Mouse (Mus musculus) megakaryocyte, embryonic 14.5 days (primary cell): Measurements from ENCODE around the gene Abat. TPM values are rescaled to one million over a fixed set of nuclear protein-coding genes. Genes with fewer than 3 reads are reported as not detected.
A peak's percentile ranks its signal among the peaks of the same experiment; 100 is the strongest.

Experiments used
- H3K27me3 ChIP-seq: replicated peaks from 2 replicates; pipeline ENCODE3; 2012; ENCODE audit warnings: inconsistent platforms
- H3K36me3 ChIP-seq: replicated peaks from 2 replicates; pipeline ENCODE3; 2012; ENCODE audit warnings: low read length, inconsistent platforms, mixed read lengths
- H3K4me1 ChIP-seq: 2 replicates; pipeline ENCODE4 v1.6.1; 2012; ENCODE audit warnings: inconsistent platforms
- H3K4me3 ChIP-seq: replicated peaks from 2 replicates; pipeline ENCODE3; 2012; ENCODE audit warnings: moderate library complexity, mild to moderate bottlenecking, inconsistent platforms
- H3K9me3 ChIP-seq: 2 replicates; pipeline ENCODE4 v1.6.1; 2012; ENCODE audit warnings: inconsistent platforms
- FLI1 ChIP-seq: IDR thresholded peaks from 2 replicates; pipeline ENCODE4 v1.6.1; 2012; ENCODE audit warnings: low read length, inconsistent platforms, mixed read lengths
- GATA1 ChIP-seq: IDR thresholded peaks from 3 replicates; pipeline ENCODE4 v1.6.1; 2012; ENCODE audit warnings: mixed read lengths, low read length, inconsistent platforms, borderline replicate concordance
- polyA plus RNA-seq: library from polyadenylated mRNA; stranded (reverse); fragments of >175 nt; gene quantifications from 2 replicates; pipeline ENCODE4 v1.2.3, GENCODE M21; 2012; ENCODE audit warnings: low replicate concordance; ENCODE audit not compliant: insufficient read depth

Gene Abat
- polyA plus RNA-seq, 1 experiment: 0.07 TPM

GRCm38 (mm10) chr16:8665367-8665766 lies 152.1 kb downstream of the Abat start:
- Histone ChIP-seq H3K9me3 (no peaks in the 10 kb centered on the region), H3K4me1 (peaks cover 86% of the 10 kb centered on the region), H3K4me3 (no peak overlapping the region), H3K27me3 (peaks cover 11% of the 10 kb centered on the region), H3K36me3 (peaks cover 54% of the 10 kb centered on the region)
- TF ChIP-seq FLI1: no peak
- no peak for TF ChIP-seq GATA1

DNA sequence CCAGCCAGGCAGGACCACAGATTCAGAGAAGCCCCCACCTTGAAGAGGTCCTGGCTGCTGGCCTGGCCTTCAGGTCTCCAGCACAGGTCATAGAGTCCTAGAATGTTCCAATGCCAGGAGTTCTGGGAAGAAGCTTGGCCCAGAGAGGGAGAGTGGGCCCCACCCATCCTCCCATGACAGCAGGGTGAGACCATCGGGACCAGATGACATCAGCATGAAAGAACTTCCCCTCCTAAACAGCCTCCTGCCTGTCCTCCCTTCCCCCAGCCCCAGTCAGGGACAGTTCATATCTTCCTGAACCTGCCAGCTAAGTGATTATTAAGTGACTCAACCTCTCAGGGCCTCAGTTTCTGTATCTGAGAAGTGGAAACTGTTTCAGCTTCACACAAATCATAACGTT lies 153.2 kb downstream of the Abat start:
- Histone ChIP-seq H3K4me1 (peaks cover 86% of the 10 kb centered on the region), H3K4me3 (no peak overlapping the region), H3K36me3 (peaks cover 46% of the 10 kb centered on the region), H3K9me3 (no peaks in the 10 kb centered on the region), H3K27me3 (peaks cover 19% of the 10 kb centered on the region)
- TF ChIP-seq GATA1: no peak
- TF ChIP-seq FLI1: no peak

DNA sequence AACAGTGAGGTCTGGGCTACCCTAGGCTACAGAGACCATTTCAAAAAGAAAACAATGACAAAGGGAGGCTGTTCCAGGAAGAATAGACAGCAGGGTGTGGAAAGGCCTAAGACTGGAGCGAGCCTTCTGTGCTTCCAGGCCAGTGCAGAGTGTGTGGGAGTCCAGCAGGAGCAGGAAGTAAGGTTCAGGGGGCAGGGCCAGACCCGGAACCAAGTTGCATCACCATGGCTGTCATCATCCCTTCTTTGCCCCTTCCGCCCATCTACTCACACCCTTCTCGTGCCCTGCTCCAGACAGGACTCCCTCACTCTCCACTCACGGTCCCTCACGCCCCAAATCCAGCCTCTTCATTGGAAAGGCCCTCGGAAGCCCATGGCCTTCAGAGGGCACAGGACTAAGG lies 154.0 kb downstream of the Abat start:
- Histone ChIP-seq H3K36me3 (peaks cover 38% of the 10 kb centered on the region), H3K4me3 (peak overlapping the region; percentile 60), H3K9me3 (no peaks in the 10 kb centered on the region), H3K4me1 (peaks cover 86% of the 10 kb centered on the region), H3K27me3 (peaks cover 22% of the 10 kb centered on the region)
- no peak for TF ChIP-seq FLI1
- TF ChIP-seq GATA1: no peak

DNA sequence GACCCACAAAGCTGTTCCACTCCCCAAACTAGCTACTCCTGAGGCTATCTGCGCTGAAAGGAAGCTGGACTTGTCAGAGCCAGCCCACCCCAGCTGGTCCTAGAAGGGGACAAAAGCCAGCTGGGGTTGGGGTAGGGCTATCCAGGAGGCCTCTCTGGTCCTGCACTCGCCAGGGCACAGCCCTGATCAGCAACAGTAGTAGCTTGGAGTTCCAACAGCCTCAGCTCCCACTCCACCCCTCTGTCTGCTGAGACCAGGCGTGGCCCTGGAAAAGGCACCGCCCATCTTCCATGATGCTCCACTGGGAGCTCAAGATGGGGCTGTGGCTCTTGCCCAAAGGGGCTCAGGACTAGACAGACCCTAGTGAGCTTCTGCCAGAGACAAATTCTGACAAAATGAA lies 154.6 kb downstream of the Abat start:
- no peak overlapping the region for H3K4me3 ChIP-seq
- peaks cover 32% of the 10 kb centered on the region for H3K36me3 ChIP-seq
- TF ChIP-seq GATA1: no peak
- TF ChIP-seq FLI1: no peak
- H3K27me3 ChIP-seq: peaks cover 22% of the 10 kb centered on the region
- no peaks in the 10 kb centered on the region for H3K9me3 ChIP-seq
- peaks cover 86% of the 10 kb centered on the region for H3K4me1 ChIP-seq

GRCm38 (mm10) chr16:8668386-8668785 lies 155.2 kb downstream of the Abat start:
- H3K36me3 ChIP-seq: peaks cover 27% of the 10 kb centered on the region
- H3K27me3 ChIP-seq: peaks cover 22% of the 10 kb centered on the region
- no peak for TF ChIP-seq GATA1
- TF ChIP-seq FLI1: no peak
- H3K9me3 ChIP-seq: no peaks in the 10 kb centered on the region
- H3K4me3 ChIP-seq: no peak overlapping the region
- H3K4me1 ChIP-seq: peaks cover 86% of the 10 kb centered on the region

DNA sequence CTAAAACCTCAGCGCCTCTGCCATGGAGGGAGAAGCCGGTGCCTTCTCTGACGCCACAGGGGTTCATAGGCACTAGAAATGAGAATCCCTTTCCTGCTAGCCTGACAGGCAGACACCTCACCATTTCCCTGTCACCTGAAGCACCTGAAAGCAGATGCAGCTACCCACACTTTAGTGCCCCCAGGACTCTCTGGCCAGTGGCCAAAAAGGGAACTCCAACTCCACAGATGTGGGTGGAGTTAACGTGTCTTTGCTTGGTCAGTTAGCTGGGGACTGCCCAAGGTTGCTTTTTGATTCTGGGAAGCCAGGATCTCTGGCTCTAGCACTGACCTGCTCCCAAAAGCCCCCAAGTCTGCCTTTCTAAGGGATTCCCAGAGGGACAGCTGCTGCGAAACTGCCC lies 156.2 kb downstream of the Abat start:
- Histone ChIP-seq H3K4me3 (no peak overlapping the region), H3K9me3 (no peaks in the 10 kb centered on the region), H3K4me1 (peaks cover 92% of the 10 kb centered on the region), H3K36me3 (peaks cover 20% of the 10 kb centered on the region), H3K27me3 (peaks cover 24% of the 10 kb centered on the region)
- no peak for TF ChIP-seq FLI1
- no peak for TF ChIP-seq GATA1

DNA sequence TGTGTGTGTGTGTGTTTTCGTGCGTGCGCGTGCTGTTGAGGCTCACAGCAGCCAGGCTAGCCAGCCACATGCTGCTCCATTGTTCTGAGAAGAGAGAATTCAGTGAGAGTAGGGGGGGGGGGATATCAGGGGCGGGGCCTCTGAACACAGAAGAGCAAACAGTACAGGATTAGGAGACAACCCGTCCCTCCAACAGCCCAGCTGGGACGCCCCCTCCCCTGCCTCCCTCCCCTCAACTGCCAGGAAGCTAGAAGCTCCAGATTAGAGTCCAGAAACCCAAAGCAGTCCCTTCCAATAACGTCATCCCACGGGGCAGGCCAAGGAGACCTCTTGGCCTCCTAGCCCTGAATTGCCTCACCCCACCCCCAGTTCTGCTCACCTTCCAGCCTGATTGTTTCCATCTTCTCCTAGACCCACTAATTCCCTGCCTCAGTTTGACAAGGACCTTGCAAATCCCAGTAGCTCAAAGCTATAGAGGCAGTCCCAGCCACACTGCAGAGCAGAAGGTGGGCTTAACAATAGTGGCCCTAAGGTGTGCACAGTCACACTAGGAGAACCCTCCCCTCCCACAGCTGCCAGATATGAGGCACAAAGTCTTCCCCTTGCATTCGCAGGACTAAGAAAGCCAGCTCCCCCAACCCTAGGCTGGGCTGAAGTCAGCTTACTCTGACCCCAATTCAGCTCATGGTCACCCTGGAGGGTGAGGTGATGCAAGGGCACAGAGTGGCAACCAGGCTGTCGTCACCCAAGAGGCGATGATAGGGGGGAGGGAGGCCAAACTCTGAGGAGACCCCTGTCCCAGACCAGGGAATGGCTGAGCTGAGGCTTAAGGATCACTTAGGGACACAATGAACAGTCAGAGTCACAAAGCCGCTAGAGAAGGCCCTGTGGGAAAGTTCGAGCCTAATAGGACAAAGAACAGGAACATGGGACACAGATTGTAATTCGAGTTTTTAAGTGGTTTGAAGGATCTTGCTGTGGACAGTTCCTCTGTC lies 157.1 kb downstream of the Abat start:
- peaks cover 91% of the 10 kb centered on the region for H3K4me1 ChIP-seq
- peak overlapping the region; percentile 91 for H3K4me3 ChIP-seq
- peaks cover 24% of the 10 kb centered on the region for H3K27me3 ChIP-seq
- H3K36me3 ChIP-seq: peaks cover 15% of the 10 kb centered on the region
- no peaks in the 10 kb centered on the region for H3K9me3 ChIP-seq
- no peak for TF ChIP-seq FLI1
- no peak for TF ChIP-seq GATA1

Other genes with a start within 250 kb of the Abat start
- not detected in 2 replicates for gene Tmem114, start 88.3 kb upstream of the Abat start, polyA plus RNA-seq
- gene Mettl22, start 42.6 kb upstream of the Abat start, polyA plus RNA-seq: 5.9 and 18.9 TPM in 2 replicates
- gene Pmm2, start 124.2 kb downstream of the Abat start, polyA plus RNA-seq: 5.6 and 29.3 TPM in 2 replicates
- gene Tmem186, start 124.3 kb downstream of the Abat start, polyA plus RNA-seq: 1.3 and 2.5 TPM in 2 replicates
- 7.1 and 8.5 TPM in 2 replicates for gene Carhsp1, start 158.7 kb downstream of the Abat start, polyA plus RNA-seq
- not detected in 2 replicates for gene Gm5767, start 167.3 kb downstream of the Abat start, polyA plus RNA-seq